Mouse (Mus musculus) myocyte (in vitro differentiated cells): ENCODE measurements at regions not wholly inside any gene's neighbourhood (a gene's known extent, or its start where the extent isn't known, plus 50 kb on each side); places are given as distances from the start of the nearest gene placed in this dataset.

ENCODE experiments used
- H3K27me3 ChIP-seq: one replicate; pipeline ENCODE4 v1.6.1; 2011; ENCODE audit not compliant: control insufficient read depth, insufficient read depth, insufficient read length
- H3K36me3 ChIP-seq: one replicate; pipeline ENCODE4 v1.6.1; 2011; ENCODE audit not compliant: control insufficient read depth, insufficient read depth
- H3K4me2 ChIP-seq: one replicate; pipeline ENCODE4 v1.6.1; 2011; ENCODE audit warnings: low read depth, control low read depth
- H3K4me3 ChIP-seq: one replicate; pipeline ENCODE4 v1.5.1; 2011; ENCODE audit warnings: mild to moderate bottlenecking, control low read depth, moderate library complexity
- H3K79me2 ChIP-seq: one replicate; pipeline ENCODE4 v1.6.1; 2011; ENCODE audit not compliant: control insufficient read depth, insufficient read depth
- H3ac ChIP-seq: one replicate; pipeline ENCODE4 v1.6.1; 2011; ENCODE audit not compliant: control insufficient read depth, insufficient read length
- CEBPB ChIP-seq: IDR thresholded peaks from 2 replicates; pipeline ENCODE4 v1.6.1; 2011; ENCODE audit warnings: mild to moderate bottlenecking, moderate library complexity; ENCODE audit not compliant: poor library complexity, insufficient read depth, severe bottlenecking
- E2F4 ChIP-seq: IDR thresholded peaks from one replicate; pipeline ENCODE4 v1.6.1; 2011; ENCODE audit warnings: mild to moderate bottlenecking, control low read depth, moderate library complexity; ENCODE audit not compliant: insufficient read depth
- MAX ChIP-seq: IDR thresholded peaks from one replicate; pipeline ENCODE4 v1.6.1; 2011; ENCODE audit warnings: low read depth, mild to moderate bottlenecking, control low read depth
- MYOD1 ChIP-seq, 3 experiments: IDR thresholded peaks; one replicate each; pipeline ENCODE4 v1.6.1; 2011; ENCODE audit warnings: control low read depth in 2 of 3, low read depth in 2 of 3, mild to moderate bottlenecking in 2 of 3, moderate library complexity in 1 of 3; ENCODE audit not compliant: insufficient read length in 2 of 3, control insufficient read depth in 1 of 3
- MYOG ChIP-seq, 3 experiments: IDR thresholded peaks; one replicate each; pipeline ENCODE4 v1.6.1; 2011; ENCODE audit warnings: control low read depth in 2 of 3, low read depth in 2 of 3, mild to moderate bottlenecking in 2 of 3; ENCODE audit not compliant: insufficient read length in 2 of 3, control insufficient read depth in 1 of 3, insufficient read depth in 1 of 3
- POLR2A ChIP-seq: IDR thresholded peaks from one replicate; pipeline ENCODE4 v1.6.1; 2011; ENCODE audit warnings: low read depth, mild to moderate bottlenecking, control low read depth, moderate library complexity; ENCODE audit not compliant: insufficient read length
- POLR2AphosphoS2 ChIP-seq: IDR thresholded peaks from one replicate; pipeline ENCODE4 v1.6.1; 2011; ENCODE audit warnings: low read depth, control low read depth; ENCODE audit not compliant: insufficient read length
- REST ChIP-seq: IDR thresholded peaks from one replicate; pipeline ENCODE4 v1.6.1; 2011; ENCODE audit warnings: mild to moderate bottlenecking, control low read depth, moderate library complexity; ENCODE audit not compliant: insufficient read depth, insufficient read length
- SRF ChIP-seq: IDR thresholded peaks from one replicate; pipeline ENCODE4 v1.6.1; 2011; ENCODE audit warnings: low read depth; ENCODE audit not compliant: control insufficient read depth, insufficient read length
- TCF12 ChIP-seq: IDR thresholded peaks from one replicate; pipeline ENCODE4 v1.6.1; 2011; ENCODE audit warnings: mild to moderate bottlenecking, control low read depth; ENCODE audit not compliant: poor library complexity, insufficient read depth, severe bottlenecking
- TCF3 ChIP-seq: IDR thresholded peaks from one replicate; pipeline ENCODE4 v1.6.1; 2011; ENCODE audit warnings: low read depth, control low read depth; ENCODE audit not compliant: insufficient read length
- USF1 ChIP-seq: IDR thresholded peaks from one replicate; pipeline ENCODE4 v1.6.1; 2011; ENCODE audit warnings: low read depth, mild to moderate bottlenecking, control low read depth, moderate library complexity

- Histone ChIP-seq H3K27me3 (no peaks in the 10 kb centered on the region), H3ac (no peak overlapping the region), H3K79me2 (no peaks in the 10 kb centered on the region), H3K36me3 (no peaks in the 10 kb centered on the region), H3K4me2 (no peak overlapping the region), H3K4me3 (no peak overlapping the region)
- no peak for TF ChIP-seq POLR2A
- TF ChIP-seq POLR2AphosphoS2, result no peak
- no peak for TF ChIP-seq E2F4
- TF ChIP-seq TCF12, result no peak
- TF ChIP-seq MYOD1 (IDR thresholded peaks at IDR 0.05; ENCODE audit: control insufficient read depth in 1 of 3, insufficient read length in 2 of 3, low read depth in 2 of 3), result no peak
- no peak for TF ChIP-seq CEBPB
These were observed 137.2 kb upstream of the Pja1 start for GRCm38 (mm10) chrX:99608284-99608692.

- no peak overlapping the region for H3K4me3 ChIP-seq
- no peak overlapping the region for H3ac ChIP-seq
- TF ChIP-seq TCF12 (no peak), CEBPB (no peak), REST (no peak), MAX (no peak), USF1 (no peak), E2F4 (no peak), SRF (no peak), MYOD1 (IDR thresholded peaks at IDR 0.05; ENCODE audit: control insufficient read depth in 1 of 3, insufficient read length in 2 of 3, low read depth in 2 of 3) (no peak), POLR2AphosphoS2 (no peak), TCF3 (no peak), MYOG (IDR thresholded peaks at IDR 0.05; ENCODE audit: control insufficient read depth in 1 of 3, insufficient read depth in 1 of 3, insufficient read length in 2 of 3, low read depth in 2 of 3) (no peak), POLR2A (no peak)
- no peak overlapping the region for H3K4me2 ChIP-seq
- H3K27me3 ChIP-seq, result peaks cover 12% of the 10 kb centered on the region
- no peaks in the 10 kb centered on the region for H3K79me2 ChIP-seq
- no peaks in the 10 kb centered on the region for H3K36me3 ChIP-seq
These were observed 134.2 kb upstream of the Pja1 start for GRCm38 (mm10) chrX:99605084-99605824.

GRCm38 (mm10) chrX:99603714-99604113, 132.6 kb upstream of the Pja1 start:
- H3K4me2 ChIP-seq, result no peak overlapping the region
- H3K36me3 ChIP-seq, result no peaks in the 10 kb centered on the region
- peaks cover 12% of the 10 kb centered on the region for H3K27me3 ChIP-seq
- H3ac ChIP-seq, result no peak overlapping the region
- no peaks in the 10 kb centered on the region for H3K79me2 ChIP-seq
- TF ChIP-seq POLR2AphosphoS2 (no peak), MYOG (IDR thresholded peaks at IDR 0.05; ENCODE audit: control insufficient read depth in 1 of 3, insufficient read depth in 1 of 3, insufficient read length in 2 of 3, low read depth in 2 of 3) (no peak), TCF3 (no peak), MYOD1 (IDR thresholded peaks at IDR 0.05; ENCODE audit: control insufficient read depth in 1 of 3, insufficient read length in 2 of 3, low read depth in 2 of 3) (no peak), USF1 (no peak), POLR2A (no peak), REST (no peak), CEBPB (no peak), SRF (no peak), MAX (no peak), TCF12 (no peak), E2F4 (no peak)
- H3K4me3 ChIP-seq, result no peak overlapping the region

GRCm38 (mm10) chrX:99602268-99602885, 131.3 kb upstream of the Pja1 start:
- no peak overlapping the region for H3K4me2 ChIP-seq
- H3K36me3 ChIP-seq, result no peaks in the 10 kb centered on the region
- no peak overlapping the region for H3K4me3 ChIP-seq
- TF ChIP-seq TCF12, result no peak
- no peak for TF ChIP-seq MAX
- no peak for TF ChIP-seq POLR2AphosphoS2
- no peak for TF ChIP-seq CEBPB
- no peak for TF ChIP-seq TCF3
- no peak for TF ChIP-seq USF1
- TF ChIP-seq E2F4, result no peak
- no peak for TF ChIP-seq MYOD1 (IDR thresholded peaks at IDR 0.05; ENCODE audit: control insufficient read depth in 1 of 3, insufficient read length in 2 of 3, low read depth in 2 of 3)
- no peak for TF ChIP-seq MYOG (IDR thresholded peaks at IDR 0.05; ENCODE audit: control insufficient read depth in 1 of 3, insufficient read depth in 1 of 3, insufficient read length in 2 of 3, low read depth in 2 of 3)
- TF ChIP-seq REST, result no peak
- TF ChIP-seq POLR2A, result no peak
- no peak for TF ChIP-seq SRF
- no peak overlapping the region for H3ac ChIP-seq
- H3K79me2 ChIP-seq, result no peaks in the 10 kb centered on the region
- H3K27me3 ChIP-seq, result peaks cover 12% of the 10 kb centered on the region
